Mouse (Mus musculus): Measurements from ENCODE around the gene Ambra1.
"Not testable (repeated sequence)": the region's sequence is repeated elsewhere in the genome, so short reads cannot be mapped to it uniquely, and the experiment has no call there.

The Ambra1 gene

GRCm38 (mm10) chr2:91729971-91730821, at the start of gene Ambra1:
Ambra1 (plus strand) TSS chr2:91730134.
- peak; percentile 82 for DNase-seq (ENCODE audit: low spot score)

- DNase-seq (ENCODE audit: low spot score), result peak; percentile 59
Measured at GRCm38 (mm10) chr2:91682850-91683249, 47.1 kb upstream of the Ambra1 start.

GRCm38 (mm10) chr2:91683919-91684318, 46.0 kb upstream of the Ambra1 start:
- no peak for DNase-seq (ENCODE audit: low spot score)

GRCm38 (mm10) chr2:91689452-91689851, 40.5 kb upstream of the Ambra1 start:
- no peak for DNase-seq (ENCODE audit: low spot score)

- DNase-seq (ENCODE audit: low spot score), result no peak
Measured at GRCm38 (mm10) chr2:91695436-91696224, 34.3 kb upstream of the Ambra1 start.

GRCm38 (mm10) chr2:91696225-91696590, 33.7 kb upstream of the Ambra1 start:
- no peak for DNase-seq (ENCODE audit: low spot score)

GRCm38 (mm10) chr2:91699225-91699624, 30.7 kb upstream of the Ambra1 start:
- DNase-seq (ENCODE audit: low spot score), result no peak

- no peak for DNase-seq (ENCODE audit: low spot score)
Measured at GRCm38 (mm10) chr2:91701366-91701765, 28.6 kb upstream of the Ambra1 start.

- no peak for DNase-seq (ENCODE audit: low spot score)
Measured at GRCm38 (mm10) chr2:91705736-91706135, 24.2 kb upstream of the Ambra1 start.

- no peak for DNase-seq (ENCODE audit: low spot score)
Measured at GRCm38 (mm10) chr2:91706456-91706855, 23.5 kb upstream of the Ambra1 start.

GRCm38 (mm10) chr2:91708361-91708760, 21.6 kb upstream of the Ambra1 start:
- no peak for DNase-seq (ENCODE audit: low spot score)

- DNase-seq (ENCODE audit: low spot score), result peak; percentile 94
Measured at GRCm38 (mm10) chr2:91710272-91711234, 19.4 kb upstream of the Ambra1 start, which contains the start of the genes Atg13 and Harbi1. Atg13 (minus strand) TSS chr2:91710576. Harbi1 (plus strand) TSS chr2:91710852.

- DNase-seq (ENCODE audit: low spot score), result peak; percentile 17
Measured at GRCm38 (mm10) chr2:91711256-91711925, 18.5 kb upstream of the Ambra1 start.

- no peak for DNase-seq (ENCODE audit: low spot score)
Measured at GRCm38 (mm10) chr2:91714921-91715320, 15.0 kb upstream of the Ambra1 start.

- no peak for DNase-seq (ENCODE audit: low spot score)
Measured at GRCm38 (mm10) chr2:91718276-91718675, 11.7 kb upstream of the Ambra1 start.

- DNase-seq (ENCODE audit: low spot score), result no peak
Measured at GRCm38 (mm10) chr2:91723382-91723781, 6.6 kb upstream of the Ambra1 start.

GRCm38 (mm10) chr2:91723951-91724350, 6.0 kb upstream of the Ambra1 start:
- no peak for DNase-seq (ENCODE audit: low spot score)

GRCm38 (mm10) chr2:91724716-91725115, 5.2 kb upstream of the Ambra1 start:
- DNase-seq (ENCODE audit: low spot score), result no peak

GRCm38 (mm10) chr2:91725476-91725875, 4.5 kb upstream of the Ambra1 start:
- DNase-seq (ENCODE audit: low spot score), result not testable (repeated sequence)

- DNase-seq (ENCODE audit: low spot score), result no peak
Measured at GRCm38 (mm10) chr2:91727011-91727410, 2.9 kb upstream of the Ambra1 start.

- DNase-seq (ENCODE audit: low spot score), result no peak
Measured at GRCm38 (mm10) chr2:91729571-91729970, 363 bp upstream of the Ambra1 start.

Measured in urinary bladder, postnatal 14 days (tissue).